Mouse (Mus musculus): Measurements from ENCODE around the gene Fam168b. TPM values are rescaled to one million over a fixed set of nuclear protein-coding genes. Genes with fewer than 3 reads are reported as not detected.

Fam168b gene
- polyA plus RNA-seq, 1 experiment: 399 TPM

- TF ChIP-seq POLR2A (IDR thresholded peaks at IDR 0.05; ENCODE audit: borderline replicate concordance, extremely low read depth, insufficient read depth, insufficient read length, poor library complexity, severe bottlenecking): no peak
- TF ChIP-seq CTCF (IDR thresholded peaks at IDR 0.05; ENCODE audit: borderline replicate concordance, extremely low read depth, insufficient read depth, insufficient read length): no peak
- DNase-seq (ENCODE audit: low read depth): peak; percentile 55
Observed at GRCm38 (mm10) chr1:34811581-34811980, 31.3 kb downstream of the Fam168b start.

- TF ChIP-seq POLR2A (IDR thresholded peaks at IDR 0.05; ENCODE audit: borderline replicate concordance, extremely low read depth, insufficient read depth, insufficient read length, poor library complexity, severe bottlenecking) (no peak), CTCF (IDR thresholded peaks at IDR 0.05; ENCODE audit: borderline replicate concordance, extremely low read depth, insufficient read depth, insufficient read length) (no peak)
- no peak for DNase-seq (ENCODE audit: low read depth)
Observed at GRCm38 (mm10) chr1:34811035-34811434, 31.8 kb downstream of the Fam168b start.

- TF ChIP-seq POLR2A (IDR thresholded peaks at IDR 0.05; ENCODE audit: borderline replicate concordance, extremely low read depth, insufficient read depth, insufficient read length, poor library complexity, severe bottlenecking) (no peak), CTCF (IDR thresholded peaks at IDR 0.05; ENCODE audit: borderline replicate concordance, extremely low read depth, insufficient read depth, insufficient read length) (no peak)
- no peak for DNase-seq (ENCODE audit: low read depth)
Observed at GRCm38 (mm10) chr1:34810293-34810692, 32.6 kb downstream of the Fam168b start.

GRCm38 (mm10) chr1:34808445-34808844, 34.4 kb downstream of the Fam168b start:
- no peak for TF ChIP-seq POLR2A (IDR thresholded peaks at IDR 0.05; ENCODE audit: borderline replicate concordance, extremely low read depth, insufficient read depth, insufficient read length, poor library complexity, severe bottlenecking)
- no peak for TF ChIP-seq CTCF (IDR thresholded peaks at IDR 0.05; ENCODE audit: borderline replicate concordance, extremely low read depth, insufficient read depth, insufficient read length)
- DNase-seq (ENCODE audit: low read depth): no peak

- DNase-seq (ENCODE audit: low read depth): no peak
Observed at GRCm38 (mm10) chr1:34805931-34806520, 36.8 kb downstream of the Fam168b start.

GRCm38 (mm10) chr1:34804863-34805262, 38.0 kb downstream of the Fam168b start:
- no peak for TF ChIP-seq POLR2A (IDR thresholded peaks at IDR 0.05; ENCODE audit: borderline replicate concordance, extremely low read depth, insufficient read depth, insufficient read length, poor library complexity, severe bottlenecking)
- no peak for TF ChIP-seq CTCF (IDR thresholded peaks at IDR 0.05; ENCODE audit: borderline replicate concordance, extremely low read depth, insufficient read depth, insufficient read length)
- DNase-seq (ENCODE audit: low read depth): no peak

More at GRCm38 (mm10) chr1:34805931-34806520, 36.8 kb downstream of the Fam168b start:
- no peak for TF ChIP-seq POLR2A (IDR thresholded peaks at IDR 0.05; ENCODE audit: borderline replicate concordance, extremely low read depth, insufficient read depth, insufficient read length, poor library complexity, severe bottlenecking)
- no peak for TF ChIP-seq CTCF (IDR thresholded peaks at IDR 0.05; ENCODE audit: borderline replicate concordance, extremely low read depth, insufficient read depth, insufficient read length)

- TF ChIP-seq CTCF (IDR thresholded peaks at IDR 0.05; ENCODE audit: borderline replicate concordance, extremely low read depth, insufficient read depth, insufficient read length) (no peak), POLR2A (IDR thresholded peaks at IDR 0.05; ENCODE audit: borderline replicate concordance, extremely low read depth, insufficient read depth, insufficient read length, poor library complexity, severe bottlenecking) (no peak)
- DNase-seq (ENCODE audit: low read depth): no peak
Observed at GRCm38 (mm10) chr1:34802290-34802642, 40.6 kb downstream of the Fam168b start.

GRCm38 (mm10) chr1:34801616-34802289, 41.1 kb downstream of the Fam168b start:
- TF ChIP-seq CTCF (IDR thresholded peaks at IDR 0.05; ENCODE audit: borderline replicate concordance, extremely low read depth, insufficient read depth, insufficient read length) (no peak), POLR2A (IDR thresholded peaks at IDR 0.05; ENCODE audit: borderline replicate concordance, extremely low read depth, insufficient read depth, insufficient read length, poor library complexity, severe bottlenecking) (peak; percentile 76; the same call in 1 of the 2 replicates)

GRCm38 (mm10) chr1:34799140-34799539, 43.7 kb downstream of the Fam168b start:
- TF ChIP-seq POLR2A (IDR thresholded peaks at IDR 0.05; ENCODE audit: borderline replicate concordance, extremely low read depth, insufficient read depth, insufficient read length, poor library complexity, severe bottlenecking) (no peak), CTCF (IDR thresholded peaks at IDR 0.05; ENCODE audit: borderline replicate concordance, extremely low read depth, insufficient read depth, insufficient read length) (no peak)

More at GRCm38 (mm10) chr1:34801616-34802289, 41.1 kb downstream of the Fam168b start:
- DNase-seq (ENCODE audit: low read depth): peak; percentile 86

GRCm38 (mm10) chr1:34793304-34794300, 49.3 kb downstream of the Fam168b start:
- DNase-seq (ENCODE audit: low read depth): peak; percentile 86
- TF ChIP-seq POLR2A (IDR thresholded peaks at IDR 0.05; ENCODE audit: borderline replicate concordance, extremely low read depth, insufficient read depth, insufficient read length, poor library complexity, severe bottlenecking): no peak
- TF ChIP-seq CTCF (IDR thresholded peaks at IDR 0.05; ENCODE audit: borderline replicate concordance, extremely low read depth, insufficient read depth, insufficient read length): no peak

More at GRCm38 (mm10) chr1:34799140-34799539, 43.7 kb downstream of the Fam168b start:
- no peak for DNase-seq (ENCODE audit: low read depth)

Measured in brain, embryonic 14.5 days (tissue).